Mouse (Mus musculus): ENCODE measurements around the gene Pi4ka. TPM values are rescaled to one million over a fixed set of nuclear protein-coding genes. Genes with fewer than 3 reads are reported as not detected.
A peak's percentile ranks its signal among the peaks of the same experiment; 100 is the strongest.

The Pi4ka gene
- polyA plus RNA-seq, 1 experiment from 2014 or later, result 33.8 TPM

DNA sequence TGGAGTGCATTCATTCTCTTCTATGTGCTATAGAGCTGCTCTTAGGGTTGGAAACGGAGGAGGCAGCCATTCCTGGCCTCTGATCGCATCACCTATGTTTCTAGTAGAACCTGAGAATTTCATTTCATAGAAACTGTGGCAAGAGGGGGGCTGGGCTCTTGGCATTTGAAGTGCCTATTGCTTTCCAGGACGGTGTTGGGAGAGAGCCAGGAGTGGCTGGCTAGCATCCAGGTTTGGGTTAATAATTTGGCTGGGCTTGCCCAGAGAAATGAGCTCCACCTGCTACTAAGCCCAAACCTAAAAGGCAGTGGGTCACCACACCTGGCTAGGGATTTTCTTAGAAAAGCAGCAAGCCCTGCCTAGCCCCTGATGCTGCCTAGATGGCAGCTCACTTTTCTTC lies 154.6 kb downstream of the Pi4ka start:
- peak; percentile 90 for DNase-seq
- no peaks in the 10 kb centered on the region for H3K36me3 ChIP-seq (ENCODE audit: insufficient read depth)
- 32% methylated on average over 3 of the region's 3 CpGs for WGBS
- H3K27ac ChIP-seq (ENCODE audit: low read depth), result peak overlapping the region; percentile 86
- peaks cover 21% of the 10 kb centered on the region for H3K4me1 ChIP-seq (ENCODE audit: insufficient read depth)
- no peaks in the 10 kb centered on the region for H3K27me3 ChIP-seq (ENCODE audit: insufficient read depth, low read length)
- no peak overlapping the region for H3K9ac ChIP-seq
- H3K4me2 ChIP-seq, result peak overlapping the region; percentile 25; the same call in 1 of the 2 replicates
- no peak overlapping the region for H3K4me3 ChIP-seq (ENCODE audit: low read depth, low read length)
- no peak for TF ChIP-seq CTCF (IDR thresholded peaks at IDR 0.05; ENCODE audit: low read depth)
- no peaks in the 10 kb centered on the region for H3K9me3 ChIP-seq (ENCODE audit: low read depth, low read length)
- ATAC-seq (ENCODE audit: insufficient read depth), result peak; percentile 20; the same call in 1 of the 2 replicates

DNA sequence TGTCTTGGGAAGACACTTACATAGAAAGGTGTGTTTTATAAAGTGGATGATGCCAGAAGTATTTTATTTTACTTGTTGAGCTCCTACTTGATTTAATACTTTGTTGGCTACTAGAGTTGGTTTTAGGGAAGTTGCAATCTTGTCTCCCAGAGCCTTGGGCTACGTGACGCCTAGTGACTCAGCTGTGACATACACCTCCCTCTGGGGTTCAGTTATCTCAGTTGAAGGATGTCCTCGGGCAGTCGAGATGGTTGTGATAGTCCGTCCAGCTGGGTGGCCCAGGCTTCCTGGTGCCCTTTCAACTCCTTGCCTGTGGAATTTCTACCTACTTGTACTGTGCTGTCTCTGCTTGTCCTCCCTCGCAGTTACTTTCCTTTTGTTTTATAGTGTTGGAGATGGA lies 157.0 kb downstream of the Pi4ka start:
- WGBS, result 42% methylated on average over 6 of the region's 6 CpGs
- peaks cover 18% of the 10 kb centered on the region for H3K4me1 ChIP-seq (ENCODE audit: insufficient read depth)
- no peak overlapping the region for H3K4me3 ChIP-seq (ENCODE audit: low read depth, low read length)
- ATAC-seq (ENCODE audit: insufficient read depth) (no peak), DNase-seq (no peak)
- H3K27ac ChIP-seq (ENCODE audit: low read depth), result no peak overlapping the region
- H3K27me3 ChIP-seq (ENCODE audit: insufficient read depth, low read length), result no peaks in the 10 kb centered on the region
- no peaks in the 10 kb centered on the region for H3K36me3 ChIP-seq (ENCODE audit: insufficient read depth)
- TF ChIP-seq CTCF (IDR thresholded peaks at IDR 0.05; ENCODE audit: low read depth), result no peak
- H3K9me3 ChIP-seq (ENCODE audit: low read depth, low read length), result no peaks in the 10 kb centered on the region
- H3K9ac ChIP-seq, result no peak overlapping the region
- no peak overlapping the region for H3K4me2 ChIP-seq

DNA sequence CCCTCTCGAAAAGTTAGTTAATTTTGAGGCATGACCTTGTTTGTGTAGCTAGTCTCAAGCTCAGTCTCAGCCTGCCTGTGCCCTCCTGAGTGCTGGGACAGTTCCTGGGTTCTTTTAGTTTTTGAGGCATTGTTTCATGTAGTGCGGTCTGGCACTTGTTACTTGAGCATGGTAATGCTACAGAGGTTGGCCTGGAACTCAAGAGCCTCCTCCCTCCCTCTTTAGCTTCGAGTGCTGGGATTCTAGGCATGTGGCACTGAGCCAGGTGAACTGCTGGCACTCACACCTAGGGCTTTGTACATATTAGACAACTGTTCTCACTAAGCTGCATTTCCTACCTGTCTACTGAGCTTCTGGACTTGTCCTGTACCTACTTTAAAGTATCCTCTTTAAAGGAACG lies 158.4 kb downstream of the Pi4ka start:
- no peak overlapping the region for H3K4me3 ChIP-seq (ENCODE audit: low read depth, low read length)
- peak overlapping the region; percentile 77 for H3K27ac ChIP-seq (ENCODE audit: low read depth)
- TF ChIP-seq CTCF (IDR thresholded peaks at IDR 0.05; ENCODE audit: low read depth), result no peak
- H3K36me3 ChIP-seq (ENCODE audit: insufficient read depth), result no peaks in the 10 kb centered on the region
- H3K9me3 ChIP-seq (ENCODE audit: low read depth, low read length), result no peaks in the 10 kb centered on the region
- peak; percentile 56 for ATAC-seq (ENCODE audit: insufficient read depth)
- no peaks in the 10 kb centered on the region for H3K27me3 ChIP-seq (ENCODE audit: insufficient read depth, low read length)
- DNase-seq, result peak; percentile 78
- H3K4me1 ChIP-seq (ENCODE audit: insufficient read depth), result peaks cover 9% of the 10 kb centered on the region
- H3K4me2 ChIP-seq, result no peak overlapping the region
- H3K9ac ChIP-seq, result no peak overlapping the region
- 51% methylated on average over 4 of the region's 4 CpGs for WGBS

DNA sequence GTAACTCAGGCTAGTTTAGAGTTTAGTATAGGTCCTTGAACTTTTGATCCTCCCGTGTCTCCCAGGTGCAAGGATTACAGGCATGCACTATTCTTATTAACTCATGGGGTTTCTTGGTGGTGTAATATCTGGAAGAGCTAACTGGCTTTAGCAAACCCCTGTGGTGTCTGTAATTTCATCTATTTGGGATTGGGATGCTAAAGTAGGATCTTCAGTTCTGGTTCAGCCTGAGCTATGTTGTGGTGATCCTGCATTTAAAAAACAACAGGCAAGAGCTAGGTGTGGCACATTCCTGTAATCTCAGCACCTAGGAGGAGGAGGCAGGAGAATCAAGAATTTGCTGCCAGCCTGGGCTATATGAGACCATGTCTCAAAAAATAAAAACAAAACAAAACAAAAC lies 161.1 kb downstream of the Pi4ka start:
- Histone ChIP-seq H3K27me3 (ENCODE audit: insufficient read depth, low read length) (no peaks in the 10 kb centered on the region), H3K36me3 (ENCODE audit: insufficient read depth) (no peaks in the 10 kb centered on the region), H3K4me1 (ENCODE audit: insufficient read depth) (peaks cover 7% of the 10 kb centered on the region), H3K27ac (ENCODE audit: low read depth) (no peak overlapping the region), H3K4me3 (ENCODE audit: low read depth, low read length) (no peak overlapping the region), H3K4me2 (no peak overlapping the region), H3K9ac (no peak overlapping the region), H3K9me3 (ENCODE audit: low read depth, low read length) (no peaks in the 10 kb centered on the region)
- no peak for ATAC-seq (ENCODE audit: insufficient read depth)
- 67% methylated on average over 1 of the region's 1 CpGs for WGBS
- DNase-seq, result no peak
- no peak for TF ChIP-seq CTCF (IDR thresholded peaks at IDR 0.05; ENCODE audit: low read depth)

DNA sequence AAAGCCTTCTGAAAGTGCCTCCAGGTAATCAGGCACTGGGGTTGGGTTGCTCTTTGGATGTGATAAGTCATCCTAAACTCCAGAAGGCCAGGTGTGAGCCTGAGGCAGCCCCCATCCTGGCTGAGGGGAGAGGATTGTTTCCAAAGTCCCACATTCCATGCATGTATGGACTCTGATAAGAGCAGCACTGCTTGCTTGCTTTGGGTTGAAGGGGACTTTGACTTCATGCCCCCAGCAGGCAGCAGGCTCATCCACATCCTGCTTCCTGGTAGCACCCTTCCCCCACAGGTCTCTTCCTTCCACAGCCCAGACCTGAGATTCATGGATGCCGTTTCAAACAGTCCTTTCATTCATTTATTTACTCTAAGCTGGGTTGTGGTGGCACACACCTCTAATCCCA lies 162.4 kb downstream of the Pi4ka start:
- Histone ChIP-seq H3K9me3 (ENCODE audit: low read depth, low read length) (no peaks in the 10 kb centered on the region), H3K4me2 (no peak overlapping the region), H3K4me1 (ENCODE audit: insufficient read depth) (peaks cover 7% of the 10 kb centered on the region), H3K27me3 (ENCODE audit: insufficient read depth, low read length) (no peaks in the 10 kb centered on the region), H3K36me3 (ENCODE audit: insufficient read depth) (no peaks in the 10 kb centered on the region), H3K9ac (no peak overlapping the region), H3K27ac (ENCODE audit: low read depth) (peak overlapping the region; percentile 70; the same call in 1 of the 2 replicates), H3K4me3 (ENCODE audit: low read depth, low read length) (no peak overlapping the region)
- WGBS, result 19% methylated on average over 1 of the region's 1 CpGs
- ATAC-seq (ENCODE audit: insufficient read depth), result peak; percentile 33; the same call in 1 of the 2 replicates
- TF ChIP-seq CTCF (IDR thresholded peaks at IDR 0.05; ENCODE audit: low read depth), result no peak
- DNase-seq, result no peak

DNA sequence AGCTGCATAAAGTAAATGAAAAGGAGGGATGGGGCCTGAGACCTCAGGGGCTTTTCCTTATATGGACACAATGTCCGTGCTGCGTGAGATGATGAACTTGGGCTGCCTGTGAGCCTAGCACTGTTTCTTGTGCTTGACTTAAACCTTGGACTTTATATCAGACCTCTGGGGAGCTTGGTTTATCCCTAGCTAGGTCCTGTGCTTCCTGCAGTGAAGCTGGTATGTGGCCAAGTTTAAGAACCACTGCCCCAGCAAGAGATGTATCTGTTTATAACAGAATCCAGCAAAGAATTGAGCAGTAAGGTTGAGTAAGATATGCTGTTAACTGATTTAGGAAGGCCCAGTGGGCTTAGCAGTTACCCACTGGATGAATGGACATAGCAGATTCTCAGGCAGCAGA lies 166.7 kb downstream of the Pi4ka start:
- no peak overlapping the region for H3K4me2 ChIP-seq
- 55% methylated on average over 2 of the region's 2 CpGs for WGBS
- ATAC-seq (ENCODE audit: insufficient read depth), result no peak
- H3K9me3 ChIP-seq (ENCODE audit: low read depth, low read length), result no peaks in the 10 kb centered on the region
- no peak overlapping the region for H3K9ac ChIP-seq
- H3K27me3 ChIP-seq (ENCODE audit: insufficient read depth, low read length), result no peaks in the 10 kb centered on the region
- H3K36me3 ChIP-seq (ENCODE audit: insufficient read depth), result no peaks in the 10 kb centered on the region
- H3K27ac ChIP-seq (ENCODE audit: low read depth), result no peak overlapping the region
- no peak for DNase-seq
- peaks cover 18% of the 10 kb centered on the region for H3K4me1 ChIP-seq (ENCODE audit: insufficient read depth)
- TF ChIP-seq CTCF (IDR thresholded peaks at IDR 0.05; ENCODE audit: low read depth), result no peak
- H3K4me3 ChIP-seq (ENCODE audit: low read depth, low read length), result no peak overlapping the region

DNA sequence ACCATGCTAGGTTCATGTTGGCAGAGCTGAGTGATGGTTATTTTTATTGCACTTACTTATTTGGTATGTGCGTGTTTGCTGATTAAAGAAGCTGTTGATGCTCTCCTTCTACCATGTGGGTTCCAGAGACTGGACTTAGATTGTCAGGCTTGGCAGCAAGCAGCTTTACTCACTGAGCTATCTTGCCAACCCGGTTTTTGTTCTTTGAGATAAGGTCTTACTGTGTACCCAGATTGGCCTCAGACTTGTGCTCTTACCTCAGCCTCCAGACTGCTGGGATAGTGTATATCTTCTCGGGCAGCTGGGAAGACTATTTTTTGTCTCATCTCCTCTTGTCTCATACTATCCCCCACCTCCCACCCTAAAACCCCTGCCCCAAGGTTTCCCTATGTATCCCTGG lies 168.5 kb downstream of the Pi4ka start:
- H3K27me3 ChIP-seq (ENCODE audit: insufficient read depth, low read length), result no peaks in the 10 kb centered on the region
- ATAC-seq (ENCODE audit: insufficient read depth) (no peak), DNase-seq (no peak)
- no peaks in the 10 kb centered on the region for H3K36me3 ChIP-seq (ENCODE audit: insufficient read depth)
- no peak overlapping the region for H3K4me3 ChIP-seq (ENCODE audit: low read depth, low read length)
- WGBS, result 59% methylated on average over 3 of the region's 3 CpGs
- no peak for TF ChIP-seq CTCF (IDR thresholded peaks at IDR 0.05; ENCODE audit: low read depth)
- no peak overlapping the region for H3K4me2 ChIP-seq
- no peak overlapping the region for H3K27ac ChIP-seq (ENCODE audit: low read depth)
- peaks cover 14% of the 10 kb centered on the region; the same call in 1 of the 2 replicates for H3K4me1 ChIP-seq (ENCODE audit: insufficient read depth)
- no peak overlapping the region for H3K9ac ChIP-seq
- no peaks in the 10 kb centered on the region for H3K9me3 ChIP-seq (ENCODE audit: low read depth, low read length)
